Mouse (Mus musculus) intestine, embryonic 14.5 days (tissue): ENCODE data around the gene Ccdc125. TPM values are rescaled to one million over a fixed set of nuclear protein-coding genes. Genes with fewer than 3 reads are reported as not detected.

Experiments used
- ATAC-seq: fragments of 200-750 bp; cut with Nextera tagmentation; replicated peaks from 2 replicates; pipeline ENCODE4 v1.8.0; 2017; ENCODE audit warnings: low read depth, moderate number of reproducible peaks, moderate TSS enrichment, moderate library complexity; ENCODE audit not compliant: low FRiP score, low TSS enrichment
- DNase-seq: peaks from one replicate; pipeline ENCODE4 v3.0.0-alpha.2; 2018; ENCODE audit warnings: low spot score
- H3K27ac ChIP-seq: fragments of 300-500 bp; sonication (generic); 2 replicates; pipeline ENCODE4 v1.5.1; 2014; ENCODE audit warnings: low read depth, mild to moderate bottlenecking, control low read depth
- H3K27me3 ChIP-seq: fragments of 300-500 bp; sonication (generic); replicated peaks from 2 replicates; pipeline ENCODE4 v1.6.1; 2014; ENCODE audit warnings: low read length, control low read depth; ENCODE audit not compliant: control insufficient read depth, insufficient read depth
- H3K36me3 ChIP-seq: fragments of 300-500 bp; sonication (generic); 2 replicates; pipeline ENCODE4 v1.6.1; 2014; ENCODE audit warnings: low read length, control low read depth; ENCODE audit not compliant: control insufficient read depth, insufficient read depth
- H3K4me1 ChIP-seq: fragments of 300-500 bp; sonication (generic); replicated peaks from 2 replicates; pipeline ENCODE4 v1.6.1; 2014; ENCODE audit warnings: low read length, control low read depth, mixed read lengths; ENCODE audit not compliant: control insufficient read depth, insufficient read depth
- H3K4me2 ChIP-seq: fragments of 300-500 bp; sonication (generic); 2 replicates; pipeline ENCODE4 v1.6.1; 2014; ENCODE audit warnings: low read length
- H3K4me3 ChIP-seq: fragments of 300-500 bp; sonication (generic); 2 replicates; pipeline ENCODE4 v1.5.1; 2014; ENCODE audit warnings: low read depth, low read length, control low read depth, mixed read lengths
- H3K9ac ChIP-seq: fragments of 300-500 bp; sonication (generic); 2 replicates; pipeline ENCODE4 v1.6.1; 2014; ENCODE audit warnings: mild to moderate bottlenecking, low read length
- H3K9me3 ChIP-seq: fragments of 300-500 bp; sonication (generic); 2 replicates; pipeline ENCODE4 v1.6.1; 2016; ENCODE audit warnings: low read length, control low read depth; ENCODE audit not compliant: control insufficient read depth
- WGBS: fragments of 180-500 bp; shearing (Covaris S2); extraction: QIAGEN DNeasy Blood & Tissue Kit; methylation state at CpG from one replicate; pipeline ENCODE4 v1.1.7; 2014; 5-methylcytosine and 5-hydroxymethylcytosine counted together
- polyA plus RNA-seq: library from polyadenylated mRNA; unstranded; fragments of >200 nt; fragmentation: Nextera tagmentation; extraction: Ambion mirVana; gene quantifications from 2 replicates; pipeline ENCODE4 v1.2.1, GENCODE M21; 2014

Gene Ccdc125
- polyA plus RNA-seq, 1 experiment from 2014 or later: 10.1 TPM

GRCm38 (mm10) chr13:100697541-100697940, 28.0 kb downstream of the Ccdc125 start:
- Histone ChIP-seq H3K27ac (no peak overlapping the region), H3K36me3 (peaks cover 64% of the 10 kb centered on the region), H3K9me3 (no peaks in the 10 kb centered on the region), H3K4me1 (no peaks in the 10 kb centered on the region), H3K4me3 (no peak overlapping the region), H3K9ac (no peak overlapping the region), H3K27me3 (no peaks in the 10 kb centered on the region), H3K4me2 (no peak overlapping the region)
- ATAC-seq (no peak), DNase-seq (no peak)
- 91% methylated on average over 3 of the region's 3 CpGs for WGBS

- Histone ChIP-seq H3K9me3 (no peaks in the 10 kb centered on the region), H3K4me3 (no peak overlapping the region), H3K9ac (no peak overlapping the region), H3K4me2 (no peak overlapping the region), H3K36me3 (peaks cover 77% of the 10 kb centered on the region), H3K4me1 (no peaks in the 10 kb centered on the region), H3K27me3 (no peaks in the 10 kb centered on the region), H3K27ac (no peak overlapping the region)
- DNase-seq: no peak
- WGBS: 92% methylated on average over 10 of the region's 10 CpGs
- ATAC-seq: no peak
Observed at GRCm38 (mm10) chr13:100698866-100699265, 29.3 kb downstream of the Ccdc125 start.

- Histone ChIP-seq H3K27me3 (no peaks in the 10 kb centered on the region), H3K4me2 (no peak overlapping the region), H3K9me3 (no peaks in the 10 kb centered on the region), H3K27ac (no peak overlapping the region), H3K36me3 (peaks cover 94% of the 10 kb centered on the region), H3K4me1 (no peaks in the 10 kb centered on the region), H3K9ac (no peak overlapping the region), H3K4me3 (no peak overlapping the region)
- 95% methylated on average over 2 of the region's 2 CpGs for WGBS
- no peak for DNase-seq
- ATAC-seq: no peak
Observed at GRCm38 (mm10) chr13:100703468-100703867, 34.0 kb downstream of the Ccdc125 start.

- no peaks in the 10 kb centered on the region for H3K27me3 ChIP-seq
- H3K4me2 ChIP-seq: no peak overlapping the region
- no peak overlapping the region for H3K9ac ChIP-seq
- no peak for ATAC-seq
- H3K4me3 ChIP-seq: no peak overlapping the region
- no peaks in the 10 kb centered on the region for H3K9me3 ChIP-seq
- no peak for DNase-seq
- H3K36me3 ChIP-seq: peaks cover 96% of the 10 kb centered on the region
- H3K4me1 ChIP-seq: no peaks in the 10 kb centered on the region
- H3K27ac ChIP-seq: no peak overlapping the region
- WGBS: 95% methylated on average over 7 of the region's 7 CpGs
Observed at GRCm38 (mm10) chr13:100706206-100706605, 36.7 kb downstream of the Ccdc125 start.

- 89% methylated on average over 6 of the region's 6 CpGs for WGBS
- Histone ChIP-seq H3K27me3 (no peaks in the 10 kb centered on the region), H3K36me3 (peaks cover 86% of the 10 kb centered on the region), H3K9ac (no peak overlapping the region), H3K4me2 (no peak overlapping the region), H3K9me3 (no peaks in the 10 kb centered on the region), H3K4me3 (no peak overlapping the region), H3K27ac (no peak overlapping the region), H3K4me1 (no peaks in the 10 kb centered on the region)
- DNase-seq (no peak), ATAC-seq (no peak)
Observed at GRCm38 (mm10) chr13:100715467-100715866, 46.0 kb downstream of the Ccdc125 start.

GRCm38 (mm10) chr13:100721656-100722055, 52.1 kb downstream of the Ccdc125 start:
- Histone ChIP-seq H3K4me1 (no peaks in the 10 kb centered on the region), H3K27ac (no peak overlapping the region), H3K27me3 (no peaks in the 10 kb centered on the region), H3K9me3 (no peaks in the 10 kb centered on the region), H3K36me3 (peaks cover 64% of the 10 kb centered on the region), H3K9ac (no peak overlapping the region), H3K4me2 (no peak overlapping the region), H3K4me3 (no peak overlapping the region)
- WGBS: 93% methylated on average over 5 of the region's 5 CpGs
- DNase-seq: no peak
- ATAC-seq: no peak

DNA sequence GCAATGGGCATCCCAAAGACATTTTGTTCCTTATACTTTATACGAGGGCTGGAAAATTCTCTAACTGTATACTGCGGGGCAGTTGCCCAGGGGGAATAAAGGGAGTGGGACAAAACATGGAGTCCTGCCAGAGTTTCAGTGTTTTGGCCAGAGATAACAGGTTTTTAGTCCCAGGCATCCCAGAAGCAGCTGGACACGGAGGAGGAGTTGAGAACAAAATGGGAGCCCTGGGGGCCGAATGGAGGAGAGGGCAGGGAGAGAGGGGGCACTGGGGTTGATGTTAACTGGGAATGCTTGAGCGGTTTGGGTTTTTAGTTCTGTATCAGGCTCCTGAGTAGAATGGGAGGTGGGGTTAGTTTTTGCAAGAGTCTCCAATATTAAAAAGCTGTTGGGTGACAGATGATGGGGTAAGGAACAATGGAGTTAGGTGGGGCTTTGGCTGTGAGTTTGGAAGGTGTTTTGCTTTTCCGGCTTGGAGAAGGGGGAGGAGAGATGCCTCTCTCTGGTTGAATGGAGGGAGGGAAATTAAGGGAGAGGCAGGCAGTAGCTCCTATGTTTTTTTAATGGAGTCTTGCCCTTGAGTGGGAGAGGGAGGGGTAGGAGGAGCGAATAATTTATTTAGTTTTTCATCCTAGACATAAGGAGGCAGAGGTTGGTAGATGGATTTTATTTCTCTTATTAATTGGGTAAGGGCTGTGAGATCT, 54.7 kb downstream of the Ccdc125 start:
- Histone ChIP-seq H3K27me3 (no peaks in the 10 kb centered on the region), H3K27ac (no peak overlapping the region), H3K4me2 (no peak overlapping the region), H3K9me3 (no peaks in the 10 kb centered on the region), H3K4me3 (no peak overlapping the region), H3K9ac (no peak overlapping the region), H3K36me3 (peaks cover 59% of the 10 kb centered on the region), H3K4me1 (peaks cover 3% of the 10 kb centered on the region)
- WGBS: 84% methylated on average over 7 of the region's 7 CpGs
- ATAC-seq: no peak
- no peak for DNase-seq

GRCm38 (mm10) chr13:100725194-100725593, 55.7 kb downstream of the Ccdc125 start:
- ATAC-seq: no peak
- 89% methylated on average over 10 of the region's 10 CpGs for WGBS
- no peak overlapping the region for H3K4me3 ChIP-seq
- no peaks in the 10 kb centered on the region for H3K9me3 ChIP-seq
- no peak for DNase-seq
- H3K4me1 ChIP-seq: peaks cover 9% of the 10 kb centered on the region
- H3K27me3 ChIP-seq: no peaks in the 10 kb centered on the region
- no peak overlapping the region for H3K27ac ChIP-seq
- peaks cover 49% of the 10 kb centered on the region for H3K36me3 ChIP-seq
- no peak overlapping the region for H3K9ac ChIP-seq
- no peak overlapping the region for H3K4me2 ChIP-seq

GRCm38 (mm10) chr13:100728086-100728485, 58.6 kb downstream of the Ccdc125 start:
- DNase-seq (no peak), ATAC-seq (no peak)
- Histone ChIP-seq H3K4me1 (peaks cover 9% of the 10 kb centered on the region), H3K9ac (no peak overlapping the region), H3K4me2 (no peak overlapping the region), H3K27ac (no peak overlapping the region), H3K27me3 (no peaks in the 10 kb centered on the region), H3K9me3 (no peaks in the 10 kb centered on the region), H3K4me3 (no peak overlapping the region), H3K36me3 (peaks cover 23% of the 10 kb centered on the region)
- 93% methylated on average over 5 of the region's 5 CpGs for WGBS
